Mouse (Mus musculus): ENCODE data around the gene Syde2. TPM values are rescaled to one million over a fixed set of nuclear protein-coding genes. Genes with fewer than 3 reads are reported as not detected.

The Syde2 gene
- polyA plus RNA-seq, 1 experiment = 3.0 TPM

DNA sequence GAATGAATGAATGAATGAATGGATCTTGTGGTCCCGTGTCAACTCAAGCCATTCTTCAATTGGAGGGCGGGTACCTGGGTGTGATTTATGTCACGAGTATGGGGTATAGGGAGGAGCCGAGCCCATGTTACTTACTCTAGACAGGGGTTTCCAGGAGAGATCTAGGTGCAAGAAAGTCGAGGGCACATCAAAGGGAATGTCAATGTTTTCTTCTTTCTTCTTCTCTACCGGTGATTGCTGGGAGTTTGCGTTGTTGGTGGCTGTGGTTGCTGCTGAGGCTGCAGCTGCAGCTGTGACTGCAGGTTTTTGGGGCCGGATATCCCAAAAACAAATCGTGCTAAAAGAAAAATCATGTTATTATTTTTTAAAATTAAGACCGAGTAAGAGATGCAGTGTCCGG is 75.5 kb downstream of the Syde2 start:
- TF ChIP-seq CTCF (IDR thresholded peaks at IDR 0.05; ENCODE audit: borderline replicate concordance, extremely low read depth, insufficient read depth, insufficient read length) = no peak
- no peak for TF ChIP-seq POLR2A (IDR thresholded peaks at IDR 0.05; ENCODE audit: borderline replicate concordance, extremely low read depth, insufficient read depth, insufficient read length, poor library complexity, severe bottlenecking)
- no peak for DNase-seq (ENCODE audit: low read depth)

DNA sequence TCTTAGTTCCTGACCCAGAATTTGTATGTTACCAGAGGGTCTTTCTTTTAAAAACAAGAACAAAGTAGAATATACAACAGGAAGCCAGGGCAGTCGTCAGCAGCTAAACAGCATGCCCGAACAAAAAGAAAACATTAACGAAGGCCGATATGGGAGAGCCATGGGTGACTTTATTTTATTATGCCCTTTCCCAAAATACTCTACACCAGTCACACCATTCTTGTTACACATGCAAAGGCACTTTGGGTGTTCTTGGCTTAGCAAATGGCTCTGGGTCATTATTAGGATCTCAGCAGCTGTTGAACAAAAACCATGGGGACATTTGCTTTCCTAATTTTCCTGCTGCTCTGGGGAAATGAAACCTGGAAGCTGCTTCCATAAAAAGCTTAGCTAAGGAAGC is 81.6 kb downstream of the Syde2 start:
- DNase-seq (ENCODE audit: low read depth) = no peak
- TF ChIP-seq POLR2A (IDR thresholded peaks at IDR 0.05; ENCODE audit: borderline replicate concordance, extremely low read depth, insufficient read depth, insufficient read length, poor library complexity, severe bottlenecking) = no peak
- TF ChIP-seq CTCF (IDR thresholded peaks at IDR 0.05; ENCODE audit: borderline replicate concordance, extremely low read depth, insufficient read depth, insufficient read length) = no peak

Other genes with a start within 250 kb of the Syde2 start
- gene Ddah1, start 229.2 kb upstream of the Syde2 start, polyA plus RNA-seq (2012; rRNA removed) = 81.7 and 89.4 TPM in 2 replicates
- gene Bcl10, start 65.1 kb upstream of the Syde2 start, polyA plus RNA-seq (2012; rRNA removed) = 17.0 and 19.0 TPM in 2 replicates
- gene 2410004B18Rik, start 49.9 kb upstream of the Syde2 start, polyA plus RNA-seq (2012; rRNA removed) = 41.1 and 46.6 TPM in 2 replicates
- gene Wdr63, start 120.3 kb downstream of the Syde2 start, polyA plus RNA-seq (2012; rRNA removed) = 1.2 and 2.1 TPM in 2 replicates
- gene Mcoln3, start 129.6 kb downstream of the Syde2 start, polyA plus RNA-seq (2012; rRNA removed) = 0.52 and 0.73 TPM in 2 replicates
- 0.09 and 0.19 TPM in 2 replicates for gene Mcoln2, start 162.0 kb downstream of the Syde2 start, polyA plus RNA-seq (2012; rRNA removed)
- gene Lpar3, start 233.1 kb downstream of the Syde2 start, polyA plus RNA-seq (2012; rRNA removed) = 0.26 and 0.52 TPM in 2 replicates